Mouse (Mus musculus) CH12F3 (cell line): Measurements from ENCODE around the gene Fahd1.

Experiments used
- in situ Hi-C: fragments of 300-500 bp; cut with MboI; formaldehyde crosslinking; loops from 2 replicates; pipeline ENCODE4 v1.14.3; 2020; ENCODE audit warnings: low sequenced_read_pairs

Fahd1 gene

GRCm38 (mm10) chr17:24885356-24886133, 35.4 kb upstream of the Fahd1 start:
- in situ Hi-C loops: loop anchor here (10.0 kb wide), 1 partner anchor 141 kb away; no protein-coding TSS in a partner anchor

GRCm38 (mm10) chr17:24884391-24884790, 34.2 kb upstream of the Fahd1 start:
- in situ Hi-C loops: loop anchor here (10.0 kb wide), 1 partner anchor 140 kb away; no protein-coding TSS in a partner anchor

- in situ Hi-C loops: loop anchor here (10.0 kb wide), 1 partner anchor 137 kb away; no protein-coding TSS in a partner anchor
Observed at GRCm38 (mm10) chr17:24881738-24882440, 31.7 kb upstream of the Fahd1 start.

DNA sequence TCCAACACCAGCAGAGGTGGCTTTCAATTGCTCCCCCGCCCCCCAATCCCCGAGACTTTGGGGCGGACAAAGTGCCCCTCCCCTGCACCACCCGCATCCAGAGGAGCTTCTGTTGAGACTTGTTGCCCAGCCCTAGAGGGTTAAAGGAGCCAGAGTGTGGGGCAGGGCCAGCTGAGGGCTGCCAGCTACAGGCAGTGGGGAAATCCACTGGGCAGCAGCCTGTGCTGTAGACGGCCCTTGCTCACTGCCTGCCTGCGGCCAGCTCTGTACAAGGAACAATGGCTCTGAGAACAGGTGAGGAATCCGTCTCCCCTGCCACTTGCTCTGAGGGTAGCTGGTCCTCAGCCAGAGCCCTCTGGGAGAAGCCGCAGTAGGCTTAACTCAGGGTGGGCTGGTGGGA, 28.4 kb upstream of the Fahd1 start:
- in situ Hi-C loops: no loop called here

DNA sequence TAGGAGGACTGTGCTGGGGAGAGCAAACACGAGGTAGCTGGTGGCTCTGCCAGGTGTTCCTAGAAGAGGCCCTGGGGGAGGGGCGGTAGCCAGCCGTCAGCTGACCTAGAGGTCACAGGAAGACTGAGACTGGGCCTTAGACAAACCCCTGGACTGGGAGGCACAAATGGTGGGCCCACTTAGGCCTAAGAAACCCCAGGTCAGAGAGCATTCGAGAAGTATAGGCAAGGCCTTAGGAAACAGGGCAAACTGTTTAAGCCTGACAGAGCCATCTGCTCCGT, 27.9 kb upstream of the Fahd1 start:
- in situ Hi-C loops: no loop called here

- in situ Hi-C loops: no loop called here
Observed at GRCm38 (mm10) chr17:24877336-24878116, 27.4 kb upstream of the Fahd1 start.

- in situ Hi-C loops: no loop called here
Observed at GRCm38 (mm10) chr17:24874989-24875388, 24.8 kb upstream of the Fahd1 start.

- in situ Hi-C loops: no loop called here
Observed at GRCm38 (mm10) chr17:24874405-24874745, 24.2 kb upstream of the Fahd1 start.

- in situ Hi-C loops: no loop called here
Observed at GRCm38 (mm10) chr17:24873695-24874404, 23.7 kb upstream of the Fahd1 start.

DNA sequence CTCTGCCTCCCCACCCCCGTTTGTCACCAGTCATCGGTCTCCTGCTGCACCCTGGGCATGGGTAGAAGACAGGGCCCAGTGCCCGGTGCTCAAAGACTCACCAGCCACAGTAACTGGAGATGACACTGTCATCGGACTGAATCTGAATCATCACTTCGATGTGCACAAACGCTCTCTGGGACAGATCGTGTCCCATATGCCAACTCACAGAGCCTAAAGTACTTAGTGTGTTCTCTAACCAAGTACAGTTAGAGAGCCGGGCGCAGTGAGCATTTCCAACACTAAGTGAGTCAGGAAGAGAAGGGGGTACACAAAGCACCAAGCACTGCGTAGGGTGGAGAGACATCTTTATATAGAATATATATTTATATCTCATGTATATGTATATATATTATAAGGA, 17.8 kb upstream of the Fahd1 start:
- in situ Hi-C loops: no loop called here

DNA sequence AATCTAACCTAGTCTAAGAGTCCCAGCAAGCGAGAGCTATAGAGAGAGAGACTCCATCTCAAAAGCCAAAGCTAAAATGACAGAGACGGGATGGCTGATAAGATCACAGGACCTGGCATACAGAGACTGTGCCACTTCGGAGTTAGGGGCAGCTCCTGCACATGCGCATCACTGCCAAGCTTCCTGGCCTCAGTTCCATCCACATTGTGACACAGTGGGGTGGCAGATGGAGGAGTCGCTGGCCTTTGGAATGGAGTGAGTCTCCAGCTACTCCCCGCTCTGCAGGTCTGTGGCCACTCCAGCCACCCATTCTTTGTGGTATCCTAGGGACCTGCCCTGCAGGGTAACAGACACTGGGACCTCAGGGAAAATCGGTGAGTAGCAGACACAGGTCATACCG, 15.6 kb upstream of the Fahd1 start, which contains the start of gene Igfals:
Igfals (plus strand) TSS at position 222 of the 400 bp plus-strand sequence.
- in situ Hi-C loops: no loop called here

GRCm38 (mm10) chr17:24861785-24862184, 11.6 kb upstream of the Fahd1 start:
- in situ Hi-C loops: no loop called here

DNA sequence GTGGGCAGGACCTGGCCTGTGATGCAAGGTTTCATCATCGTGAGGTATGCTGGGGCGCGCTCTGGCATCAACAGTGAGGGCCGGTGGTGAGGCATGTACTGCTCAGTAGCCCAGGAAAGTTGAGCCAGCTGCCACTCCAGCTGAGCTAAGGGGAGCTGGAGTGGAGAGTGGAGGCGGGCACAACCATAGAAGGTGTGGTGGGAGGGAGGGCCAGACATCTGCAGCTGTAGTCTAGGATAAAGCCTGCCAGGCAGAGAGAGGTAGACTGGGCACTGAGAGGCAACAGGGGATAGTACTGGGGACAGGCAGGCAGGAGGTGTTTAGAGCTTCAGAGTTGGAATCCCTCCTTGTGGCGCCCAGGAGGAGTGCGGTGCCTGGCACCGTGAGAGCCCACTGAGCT, 9.9 kb upstream of the Fahd1 start:
- in situ Hi-C loops: no loop called here

- in situ Hi-C loops: no loop called here
Observed at GRCm38 (mm10) chr17:24858967-24859366, 8.8 kb upstream of the Fahd1 start.

DNA sequence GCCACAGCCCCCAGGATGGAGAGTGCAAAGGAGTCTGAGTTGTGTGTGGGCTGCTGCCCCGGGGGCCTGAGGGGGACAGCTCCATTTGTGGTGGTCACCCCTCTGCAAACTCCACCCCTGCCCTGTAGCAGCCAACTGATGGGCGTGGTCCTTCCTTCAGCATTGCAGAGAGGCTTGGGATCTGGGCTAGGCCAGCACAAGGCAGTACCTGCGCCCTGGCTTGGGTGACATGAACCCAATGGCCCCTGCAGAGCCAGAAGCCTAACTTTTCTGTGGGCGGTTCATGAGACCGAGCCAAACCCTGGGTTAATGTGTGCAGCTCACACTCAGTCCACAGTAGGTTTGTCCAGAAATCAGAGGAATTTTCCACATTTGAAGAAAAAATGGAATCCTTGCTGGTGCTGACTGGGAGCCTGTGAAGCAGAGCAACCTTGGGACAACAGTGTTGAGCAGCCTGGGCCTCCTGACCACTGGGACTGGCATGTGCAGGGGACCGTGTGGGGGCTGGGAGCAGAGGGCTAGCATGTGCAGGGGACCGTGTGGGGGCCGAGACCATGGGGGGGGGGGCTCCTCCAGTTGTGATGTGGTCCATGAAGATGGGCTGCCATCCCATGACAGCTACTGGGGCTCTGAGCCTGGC, 7.8 kb upstream of the Fahd1 start:
- in situ Hi-C loops: no loop called here

DNA sequence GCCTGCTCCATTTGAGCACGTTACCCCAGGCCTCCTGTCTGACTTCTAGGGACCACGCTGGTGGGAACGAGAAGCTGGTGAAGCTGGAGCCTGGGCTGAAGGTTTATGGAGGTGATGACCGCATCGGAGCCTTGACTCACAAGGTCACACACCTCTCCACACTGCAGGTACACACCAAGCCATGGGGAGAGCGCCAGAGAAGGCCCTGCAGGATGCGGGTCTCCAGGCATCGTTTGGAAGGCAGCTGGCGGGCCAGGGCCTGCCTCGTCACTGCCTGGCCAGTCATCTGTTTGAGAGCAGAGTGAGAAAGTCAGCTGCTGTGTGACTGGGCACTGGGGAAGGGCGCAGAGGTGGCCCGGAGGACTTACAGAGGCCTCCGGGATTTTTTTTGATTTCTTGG, 6.4 kb upstream of the Fahd1 start:
- in situ Hi-C loops: no loop called here

GRCm38 (mm10) chr17:24855838-24856464, 5.8 kb upstream of the Fahd1 start:
- in situ Hi-C loops: no loop called here

- in situ Hi-C loops: no loop called here
Observed at GRCm38 (mm10) chr17:24851381-24852125, 1.4 kb upstream of the Fahd1 start.

GRCm38 (mm10) chr17:24850773-24851127, 586 bp upstream of the Fahd1 start:
- in situ Hi-C loops: no loop called here

- in situ Hi-C loops: no loop called here
Observed at GRCm38 (mm10) chr17:24849733-24850064, 465 bp downstream of the Fahd1 start.
